Mouse (Mus musculus) olfactory bulb, adult 2 months (tissue): Measurements from ENCODE around the gene Miga1.

Experiments
- CTCF ChIP-seq: fragments of 200-500 bp; IDR thresholded peaks from 2 replicates; pipeline ENCODE4 v1.5.1; 2012; ENCODE audit warnings: low read depth, mild to moderate bottlenecking, low read length, moderate library complexity; ENCODE audit not compliant: insufficient read depth
- POLR2A ChIP-seq: fragments of 200-500 bp; IDR thresholded peaks from 2 replicates; pipeline ENCODE4 v1.6.1; 2012; ENCODE audit warnings: mild to moderate bottlenecking, low read depth, low read length, moderate library complexity; ENCODE audit not compliant: insufficient read depth

- TF ChIP-seq POLR2A (no peak), CTCF (no peak)
Observed at GRCm38 (mm10) chr3:152291895-152292294, 48.3 kb downstream of the Miga1 start.
